Mouse (Mus musculus) lung, embryonic 15.5 days (tissue): ENCODE measurements around the gene Tmem107. TPM values are rescaled to one million over a fixed set of nuclear protein-coding genes. Genes with fewer than 3 reads are reported as not detected.
A peak's percentile ranks its signal among the peaks of the same experiment; 100 is the strongest.

Experiments
- ATAC-seq: fragments of 200-750 bp; cut with Nextera tagmentation; 2 replicates; pipeline ENCODE4 v1.8.0; 2017; ENCODE audit warnings: moderate number of reproducible peaks, borderline replicate concordance; ENCODE audit not compliant: low FRiP score, low TSS enrichment; ENCODE audit errors: extremely low read depth
- H3K27ac ChIP-seq: fragments of 300-500 bp; sonication (generic); 2 replicates; pipeline ENCODE4 v1.5.1; 2015; ENCODE audit warnings: moderate library complexity, mild to moderate bottlenecking, inconsistent platforms
- H3K27me3 ChIP-seq: fragments of 300-500 bp; sonication (generic); 2 replicates; pipeline ENCODE4 v1.6.1; 2015; ENCODE audit warnings: inconsistent platforms
- H3K36me3 ChIP-seq: fragments of 300-500 bp; sonication (generic); 2 replicates; pipeline ENCODE4 v1.6.1; 2015; ENCODE audit warnings: inconsistent platforms
- H3K4me1 ChIP-seq: fragments of 300-500 bp; sonication (generic); 2 replicates; pipeline ENCODE4 v1.6.1; 2015; ENCODE audit warnings: inconsistent platforms
- H3K4me2 ChIP-seq: fragments of 300-500 bp; sonication (generic); 2 replicates; pipeline ENCODE4 v1.6.1; 2015; ENCODE audit warnings: inconsistent platforms, mild to moderate bottlenecking, moderate library complexity
- H3K4me3 ChIP-seq: fragments of 300-500 bp; sonication (generic); 2 replicates; pipeline ENCODE4 v1.5.1; 2015; ENCODE audit warnings: mild to moderate bottlenecking, inconsistent platforms
- H3K9ac ChIP-seq: fragments of 300-500 bp; sonication (generic); 2 replicates; pipeline ENCODE4 v1.6.1; 2015; ENCODE audit warnings: inconsistent platforms
- H3K9me3 ChIP-seq: fragments of 300-500 bp; sonication (generic); 2 replicates; pipeline ENCODE4 v1.6.1; 2016; ENCODE audit warnings: inconsistent platforms
- WGBS: fragments of 180-500 bp; shearing (Covaris S2); methylation state at CpG from one replicate; pipeline ENCODE4 v1.1.7; 2015; 5-methylcytosine and 5-hydroxymethylcytosine counted together
- polyA plus RNA-seq: library from polyadenylated mRNA; unstranded; fragments of >200 nt; fragmentation: Nextera tagmentation; extraction: Ambion mirVana; gene quantifications from 2 replicates; pipeline ENCODE4 v1.2.1, GENCODE M21; 2015

Tmem107 gene
- 69.3 and 71.1 TPM in 2 replicates for polyA plus RNA-seq

GRCm38 (mm10) chr11:69070590-69071222 lies at the start of gene Tmem107:
Gene Tmem107 (plus strand): TSS chr11:69070806.
- Histone ChIP-seq H3K4me1 (peaks cover 50% of the 10 kb centered on the region), H3K4me2 (peak within 1 kb of the TSS; percentile 84), H3K9me3 (no peaks in the 10 kb centered on the region), H3K27me3 (no peaks in the 10 kb centered on the region), H3K4me3 (peak within 1 kb of the TSS; percentile 69), H3K36me3 (no peaks in the 10 kb centered on the region), H3K27ac (peak within 1 kb of the TSS; percentile 93), H3K9ac (peak within 1 kb of the TSS; percentile 78)
- ATAC-seq = peak; percentile 87
- WGBS = under 1% methylated on average over 47 of the region's 47 CpGs

GRCm38 (mm10) chr11:69026562-69026961 lies 44.0 kb upstream of the Tmem107 start:
- Histone ChIP-seq H3K9me3 (no peaks in the 10 kb centered on the region), H3K27me3 (no peaks in the 10 kb centered on the region), H3K4me1 (no peaks in the 10 kb centered on the region), H3K27ac (no peak overlapping the region), H3K4me3 (no peak overlapping the region), H3K36me3 (peaks cover 98% of the 10 kb centered on the region), H3K9ac (no peak overlapping the region), H3K4me2 (no peak overlapping the region)
- no peak for ATAC-seq
- 85% methylated on average over 3 of the region's 3 CpGs for WGBS

- H3K4me1 ChIP-seq = no peaks in the 10 kb centered on the region
- no peak for ATAC-seq
- H3K9me3 ChIP-seq = no peaks in the 10 kb centered on the region
- 57% methylated on average over 2 of the region's 2 CpGs for WGBS
- no peaks in the 10 kb centered on the region for H3K27me3 ChIP-seq
- no peak overlapping the region for H3K27ac ChIP-seq
- peaks cover 97% of the 10 kb centered on the region for H3K36me3 ChIP-seq
- no peak overlapping the region for H3K4me3 ChIP-seq
- no peak overlapping the region for H3K4me2 ChIP-seq
- H3K9ac ChIP-seq = no peak overlapping the region
These were observed 41.8 kb upstream of the Tmem107 start for GRCm38 (mm10) chr11:69028805-69029204.

- WGBS = 69% methylated on average over 9 of the region's 9 CpGs
- ATAC-seq = no peak
- Histone ChIP-seq H3K36me3 (peaks cover 74% of the 10 kb centered on the region), H3K27ac (no peak overlapping the region), H3K9me3 (no peaks in the 10 kb centered on the region), H3K4me3 (no peak overlapping the region), H3K9ac (no peak overlapping the region), H3K4me1 (peaks cover 19% of the 10 kb centered on the region), H3K4me2 (no peak overlapping the region), H3K27me3 (no peaks in the 10 kb centered on the region)
These were observed 37.1 kb upstream of the Tmem107 start for GRCm38 (mm10) chr11:69033552-69033951.

- H3K9ac ChIP-seq = no peak overlapping the region
- H3K9me3 ChIP-seq = no peaks in the 10 kb centered on the region
- H3K27me3 ChIP-seq = no peaks in the 10 kb centered on the region
- peaks cover 29% of the 10 kb centered on the region for H3K4me1 ChIP-seq
- H3K4me3 ChIP-seq = no peak overlapping the region
- WGBS = 89% methylated on average over 3 of the region's 3 CpGs
- H3K27ac ChIP-seq = no peak overlapping the region
- no peak overlapping the region for H3K4me2 ChIP-seq
- H3K36me3 ChIP-seq = peaks cover 64% of the 10 kb centered on the region
- no peak for ATAC-seq
These were observed 36.0 kb upstream of the Tmem107 start for GRCm38 (mm10) chr11:69034585-69034984.

- ATAC-seq = no peak
- H3K4me1 ChIP-seq = peaks cover 29% of the 10 kb centered on the region
- H3K27ac ChIP-seq = peak overlapping the region; percentile 65
- H3K4me2 ChIP-seq = peak overlapping the region; percentile 59
- no peaks in the 10 kb centered on the region for H3K9me3 ChIP-seq
- H3K4me3 ChIP-seq = no peak overlapping the region; the same call in 1 of the 2 replicates
- no peaks in the 10 kb centered on the region for H3K27me3 ChIP-seq
- peaks cover 57% of the 10 kb centered on the region for H3K36me3 ChIP-seq
- 83% methylated on average over 9 of the region's 9 CpGs for WGBS
- no peak overlapping the region for H3K9ac ChIP-seq
These were observed 35.2 kb upstream of the Tmem107 start for GRCm38 (mm10) chr11:69035411-69035810.

- Histone ChIP-seq H3K27me3 (no peaks in the 10 kb centered on the region), H3K4me2 (peak overlapping the region; percentile 59), H3K27ac (peak overlapping the region; percentile 65), H3K4me1 (peaks cover 29% of the 10 kb centered on the region), H3K9ac (no peak overlapping the region), H3K9me3 (no peaks in the 10 kb centered on the region), H3K4me3 (no peak overlapping the region; the same call in 1 of the 2 replicates), H3K36me3 (peaks cover 52% of the 10 kb centered on the region)
- ATAC-seq = peak; percentile 11; the same call in 1 of the 2 replicates
- WGBS = 5% methylated on average over 8 of the region's 8 CpGs
These were observed 34.8 kb upstream of the Tmem107 start for GRCm38 (mm10) chr11:69035849-69036248.

- ATAC-seq = no peak
- Histone ChIP-seq H3K4me3 (peak overlapping the region; percentile 65), H3K27me3 (no peaks in the 10 kb centered on the region), H3K9ac (peak overlapping the region; percentile 69), H3K4me2 (peak overlapping the region; percentile 59), H3K27ac (peak overlapping the region; percentile 86), H3K9me3 (no peaks in the 10 kb centered on the region), H3K4me1 (peaks cover 29% of the 10 kb centered on the region), H3K36me3 (peaks cover 44% of the 10 kb centered on the region)
- 8% methylated on average over 20 of the region's 20 CpGs for WGBS
These were observed 33.9 kb upstream of the Tmem107 start for GRCm38 (mm10) chr11:69036486-69037230.

GRCm38 (mm10) chr11:69037231-69038061 lies 33.2 kb upstream of the Tmem107 start:
- 0 out of 2 replicates have a peak, but pooled peaks have one; percentile 21 for ATAC-seq

GRCm38 (mm10) chr11:69038173-69038572 lies 32.4 kb upstream of the Tmem107 start:
- H3K9ac ChIP-seq = no peak overlapping the region
- 68% methylated on average over 5 of the region's 5 CpGs for WGBS
- peak overlapping the region; percentile 82; the same call in 1 of the 2 replicates for H3K4me2 ChIP-seq
- H3K27me3 ChIP-seq = no peaks in the 10 kb centered on the region
- no peak for ATAC-seq
- H3K36me3 ChIP-seq = peaks cover 31% of the 10 kb centered on the region
- no peak overlapping the region for H3K27ac ChIP-seq
- H3K4me3 ChIP-seq = no peak overlapping the region
- no peaks in the 10 kb centered on the region for H3K9me3 ChIP-seq
- peaks cover 29% of the 10 kb centered on the region for H3K4me1 ChIP-seq

More at GRCm38 (mm10) chr11:69037231-69038061, 33.2 kb upstream of the Tmem107 start:
- Histone ChIP-seq H3K4me1 (peaks cover 29% of the 10 kb centered on the region), H3K27ac (peak overlapping the region; percentile 86), H3K9ac (peak overlapping the region; percentile 69), H3K36me3 (peaks cover 38% of the 10 kb centered on the region), H3K27me3 (no peaks in the 10 kb centered on the region), H3K4me2 (peak overlapping the region; percentile 59), H3K4me3 (peak overlapping the region; percentile 65), H3K9me3 (no peaks in the 10 kb centered on the region)
- WGBS = under 1% methylated on average over 34 of the region's 34 CpGs

GRCm38 (mm10) chr11:69045531-69046394 lies 24.8 kb upstream of the Tmem107 start, which contains the start of gene Aurkb:
Gene Aurkb (plus strand): TSS chr11:69045647.
- peak; percentile 72 for ATAC-seq
- Histone ChIP-seq H3K9me3 (no peaks in the 10 kb centered on the region), H3K9ac (peak within 1 kb of the TSS; percentile 78), H3K4me1 (peaks cover 32% of the 10 kb centered on the region), H3K4me2 (peak within 1 kb of the TSS; percentile 74), H3K27ac (peak within 1 kb of the TSS; percentile 95), H3K4me3 (peak within 1 kb of the TSS; percentile 75), H3K27me3 (no peaks in the 10 kb centered on the region), H3K36me3 (peaks cover 19% of the 10 kb centered on the region)
- under 1% methylated on average over 54 of the region's 54 CpGs for WGBS
